Mouse (Mus musculus): ENCODE data around the gene Cyp2c40.
"Not testable (repeated sequence)": the region's sequence is repeated elsewhere in the genome, so short reads cannot be mapped to it uniquely, and the experiment has no call there.

- not testable (repeated sequence) for TF ChIP-seq POLR2A (IDR thresholded peaks at IDR 0.05; ENCODE audit: borderline replicate concordance, insufficient read depth, low read length); CTCF (IDR thresholded peaks at IDR 0.05; ENCODE audit: borderline replicate concordance, insufficient read depth, low read depth, low read length)
Measured at GRCm38 (mm10) chr19:39785458-39785857, 27.2 kb downstream of the Cyp2c40 start.
